Mouse (Mus musculus) embryonic facial prominence, embryonic 11.5 days (tissue): Measurements from ENCODE around the gene Galm. TPM values are rescaled to one million over a fixed set of nuclear protein-coding genes. Genes with fewer than 3 reads are reported as not detected.
"Not testable (repeated sequence)": the region's sequence is repeated elsewhere in the genome, so short reads cannot be mapped to it uniquely, and the experiment has no call there.

Experiments used
- ATAC-seq: fragments of 200-750 bp; cut with Nextera tagmentation; replicated peaks from 2 replicates; pipeline ENCODE4 v1.8.0; 2017; ENCODE audit warnings: low read depth; ENCODE audit not compliant: insufficient number of reproducible peaks, low FRiP score, low TSS enrichment
- DNase-seq: peaks from one replicate; pipeline ENCODE4 v3.0.0-alpha.2; 2015; ENCODE audit warnings: low spot score
- H3K27ac ChIP-seq: fragments of 300-500 bp; sonication (generic); replicated peaks from 2 replicates; pipeline ENCODE4 v1.5.1; 2014; ENCODE audit warnings: mild to moderate bottlenecking, low read depth, low read length, control low read depth
- H3K27me3 ChIP-seq: fragments of 300-500 bp; sonication (generic); 2 replicates; pipeline ENCODE4 v1.6.1; 2014; ENCODE audit warnings: mild to moderate bottlenecking, low read length, moderate library complexity, mixed read lengths; ENCODE audit not compliant: control insufficient read depth, insufficient read depth
- H3K36me3 ChIP-seq: fragments of 300-500 bp; sonication (generic); replicated peaks from 2 replicates; pipeline ENCODE4 v1.6.1; 2014; ENCODE audit warnings: low read depth, mild to moderate bottlenecking, low read length, moderate library complexity, mixed read lengths; ENCODE audit not compliant: control insufficient read depth, insufficient read depth
- H3K4me1 ChIP-seq: fragments of 300-500 bp; sonication (generic); 2 replicates; pipeline ENCODE4 v1.6.1; 2014; ENCODE audit warnings: low read length, mixed read lengths; ENCODE audit not compliant: control insufficient read depth, insufficient read depth
- H3K4me2 ChIP-seq: fragments of 300-500 bp; sonication (generic); 2 replicates; pipeline ENCODE4 v1.6.1; 2014; ENCODE audit warnings: low read depth, mild to moderate bottlenecking, control low read depth, low read length, moderate library complexity
- H3K4me3 ChIP-seq: fragments of 300-500 bp; sonication (generic); 2 replicates; pipeline ENCODE4 v1.5.1; 2014; ENCODE audit warnings: low read depth, low read length, control low read depth
- H3K9ac ChIP-seq: fragments of 300-500 bp; sonication (generic); replicated peaks from 2 replicates; pipeline ENCODE4 v1.6.1; 2014; ENCODE audit warnings: mild to moderate bottlenecking, control low read depth, low read length
- H3K9me3 ChIP-seq: fragments of 300-500 bp; sonication (generic); replicated peaks from 2 replicates; pipeline ENCODE4 v1.6.1; 2016; ENCODE audit warnings: mild to moderate bottlenecking, low read length, inconsistent platforms, mixed read lengths; ENCODE audit not compliant: control insufficient read depth
- WGBS: fragments of 180-500 bp; shearing (Covaris S2); extraction: QIAGEN DNeasy Blood & Tissue Kit; methylation state at CpG from one replicate; pipeline ENCODE4 v1.1.7; 2014; 5-methylcytosine and 5-hydroxymethylcytosine counted together
- polyA plus RNA-seq: library from polyadenylated mRNA; unstranded; fragments of >200 nt; fragmentation: Nextera tagmentation; extraction: Ambion mirVana; gene quantifications from 2 replicates; pipeline ENCODE4 v1.2.1, GENCODE M21; 2014

Galm gene
- polyA plus RNA-seq, 1 experiment from 2014 or later = 22.3 TPM

DNA sequence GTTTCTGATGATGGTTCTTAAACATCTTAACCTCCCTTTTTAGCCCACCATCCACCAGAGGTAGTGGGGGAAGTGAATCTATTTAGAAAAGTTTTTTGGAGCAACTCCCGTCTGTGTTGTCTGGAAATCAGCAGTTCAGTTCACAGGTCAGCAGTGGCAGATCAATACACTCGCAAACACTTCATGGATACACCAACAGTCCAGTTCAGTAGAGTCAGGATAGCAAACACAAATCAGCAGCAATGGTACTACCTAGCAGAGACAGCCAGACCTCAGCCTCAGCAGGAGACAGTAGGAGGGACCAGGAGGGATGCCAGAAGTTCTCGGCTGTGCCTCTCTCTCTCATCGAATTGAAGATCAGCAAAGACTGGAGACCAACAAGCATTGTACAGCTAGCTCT is 44.7 kb downstream of the Galm start:
- ATAC-seq = no peak
- no peak for DNase-seq
- no peaks in the 10 kb centered on the region for H3K9me3 ChIP-seq
- H3K4me3 ChIP-seq = no peak overlapping the region
- H3K36me3 ChIP-seq = no peaks in the 10 kb centered on the region
- H3K4me1 ChIP-seq = peaks cover 3% of the 10 kb centered on the region
- no peak overlapping the region for H3K4me2 ChIP-seq
- no peaks in the 10 kb centered on the region for H3K27me3 ChIP-seq
- 88% methylated on average over 4 of the region's 4 CpGs for WGBS
- no peak overlapping the region for H3K27ac ChIP-seq
- H3K9ac ChIP-seq = no peak overlapping the region

GRCm38 (mm10) chr17:80172761-80173160 is 45.5 kb downstream of the Galm start:
- Histone ChIP-seq H3K4me2 (no peak overlapping the region), H3K9ac (no peak overlapping the region), H3K9me3 (no peaks in the 10 kb centered on the region), H3K36me3 (no peaks in the 10 kb centered on the region), H3K4me1 (peaks cover 3% of the 10 kb centered on the region), H3K27me3 (no peaks in the 10 kb centered on the region), H3K27ac (no peak overlapping the region), H3K4me3 (no peak overlapping the region)
- 87% methylated on average over 5 of the region's 5 CpGs for WGBS
- ATAC-seq (no peak), DNase-seq (no peak)

DNA sequence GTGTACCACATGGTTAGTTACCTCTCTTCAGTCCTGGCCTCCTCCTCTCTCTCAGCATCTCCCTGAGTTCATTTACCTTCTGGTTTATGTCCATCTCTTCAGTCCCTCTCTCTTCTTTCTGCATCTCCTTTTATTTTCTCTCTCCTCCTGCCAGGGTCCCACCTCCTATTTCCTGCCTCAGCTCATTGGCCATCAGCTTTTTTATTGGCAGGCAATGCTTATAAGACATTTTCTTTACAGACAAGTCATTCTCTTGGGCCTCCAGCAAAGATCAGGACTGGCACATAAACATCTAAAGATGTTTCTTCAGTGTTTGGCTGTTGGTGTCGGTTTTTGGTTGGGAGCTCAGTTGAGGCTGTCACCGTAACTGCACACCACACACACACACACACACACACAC is 46.4 kb downstream of the Galm start:
- 89% methylated on average over 2 of the region's 2 CpGs for WGBS
- no peaks in the 10 kb centered on the region for H3K9me3 ChIP-seq
- H3K4me1 ChIP-seq = peaks cover under 1% of the 10 kb centered on the region; the same call in 1 of the 2 replicates
- no peak overlapping the region for H3K9ac ChIP-seq
- no peak for ATAC-seq
- H3K4me2 ChIP-seq = no peak overlapping the region
- no peaks in the 10 kb centered on the region for H3K36me3 ChIP-seq
- H3K27me3 ChIP-seq = no peaks in the 10 kb centered on the region
- no peak overlapping the region for H3K4me3 ChIP-seq
- H3K27ac ChIP-seq = no peak overlapping the region
- DNase-seq = no peak

- 88% methylated on average over 3 of the region's 3 CpGs for WGBS
- DNase-seq = no peak
- ATAC-seq = no peak
These were observed 46.9 kb downstream of the Galm start for GRCm38 (mm10) chr17:80174146-80174545.

DNA sequence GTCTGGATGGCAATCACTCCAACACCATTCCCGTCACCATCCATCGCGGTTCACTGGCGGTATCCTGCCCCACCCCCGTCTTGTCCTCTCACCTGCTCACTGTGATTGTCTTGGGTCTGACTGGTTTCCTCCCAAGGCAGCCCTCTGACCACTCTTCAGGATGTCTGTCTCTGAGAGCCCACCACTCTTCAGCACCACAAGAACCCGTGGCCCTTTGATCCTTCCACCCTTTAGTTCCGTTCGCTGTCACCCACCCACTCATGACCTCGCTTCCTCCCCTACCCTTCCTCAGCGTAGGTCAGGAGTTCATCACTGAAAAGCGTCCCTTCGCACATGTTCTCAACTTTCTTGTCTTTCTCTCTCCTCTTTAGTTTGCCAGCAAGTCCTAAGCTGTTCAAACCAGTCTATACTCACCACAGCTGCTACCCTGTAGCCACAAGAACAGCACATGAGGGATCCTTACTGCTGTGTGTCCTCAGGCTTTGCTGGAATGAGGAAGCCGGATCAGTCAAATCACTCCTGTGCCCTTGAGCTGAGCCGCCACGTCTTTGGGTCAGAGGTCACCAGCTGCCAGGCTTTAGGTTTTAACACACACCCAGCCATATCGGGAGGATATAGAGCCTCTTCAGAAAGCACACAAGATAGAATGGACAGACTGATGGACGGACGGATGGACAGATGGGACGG is 47.6 kb downstream of the Galm start:
- H3K4me1 ChIP-seq = no peaks in the 10 kb centered on the region
- no peak overlapping the region for H3K27ac ChIP-seq
- H3K9ac ChIP-seq = no peak overlapping the region
- H3K27me3 ChIP-seq = no peaks in the 10 kb centered on the region
- no peaks in the 10 kb centered on the region for H3K9me3 ChIP-seq
- H3K36me3 ChIP-seq = no peaks in the 10 kb centered on the region
- DNase-seq = no peak
- no peak overlapping the region for H3K4me2 ChIP-seq
- ATAC-seq = no peak
- WGBS = 63% methylated on average over 19 of the region's 19 CpGs
- no peak overlapping the region for H3K4me3 ChIP-seq

More at GRCm38 (mm10) chr17:80174146-80174545, 46.9 kb downstream of the Galm start:
- H3K4me1 ChIP-seq = no peaks in the 10 kb centered on the region
- H3K36me3 ChIP-seq = no peaks in the 10 kb centered on the region
- no peak overlapping the region for H3K4me3 ChIP-seq
- H3K9ac ChIP-seq = no peak overlapping the region
- no peaks in the 10 kb centered on the region for H3K9me3 ChIP-seq
- no peaks in the 10 kb centered on the region for H3K27me3 ChIP-seq
- H3K27ac ChIP-seq = no peak overlapping the region
- no peak overlapping the region for H3K4me2 ChIP-seq

DNA sequence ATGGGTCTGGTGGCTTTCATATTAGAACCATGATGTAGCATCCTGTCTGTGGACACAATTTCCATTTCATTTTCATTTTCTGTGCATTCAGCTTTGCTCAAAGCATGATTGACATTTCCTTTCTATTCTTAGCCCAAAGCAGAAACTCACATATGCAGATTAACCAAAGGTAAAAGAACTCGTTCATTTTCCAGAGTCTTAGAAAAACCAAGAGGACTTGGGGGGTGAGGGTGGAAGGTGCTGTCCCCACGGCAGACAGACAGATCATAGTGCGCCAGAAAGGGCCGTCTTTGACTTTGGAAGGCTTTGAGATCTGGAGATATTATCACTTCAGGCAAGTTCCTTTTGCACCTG is 48.1 kb downstream of the Galm start:
- no peaks in the 10 kb centered on the region for H3K27me3 ChIP-seq
- no peak overlapping the region for H3K9ac ChIP-seq
- H3K9me3 ChIP-seq = no peaks in the 10 kb centered on the region
- H3K27ac ChIP-seq = no peak overlapping the region
- H3K4me1 ChIP-seq = no peaks in the 10 kb centered on the region
- no peak for DNase-seq
- H3K36me3 ChIP-seq = no peaks in the 10 kb centered on the region
- H3K4me2 ChIP-seq = no peak overlapping the region
- no peak overlapping the region for H3K4me3 ChIP-seq
- WGBS = 74% methylated on average over 4 of the region's 4 CpGs
- no peak for ATAC-seq

DNA sequence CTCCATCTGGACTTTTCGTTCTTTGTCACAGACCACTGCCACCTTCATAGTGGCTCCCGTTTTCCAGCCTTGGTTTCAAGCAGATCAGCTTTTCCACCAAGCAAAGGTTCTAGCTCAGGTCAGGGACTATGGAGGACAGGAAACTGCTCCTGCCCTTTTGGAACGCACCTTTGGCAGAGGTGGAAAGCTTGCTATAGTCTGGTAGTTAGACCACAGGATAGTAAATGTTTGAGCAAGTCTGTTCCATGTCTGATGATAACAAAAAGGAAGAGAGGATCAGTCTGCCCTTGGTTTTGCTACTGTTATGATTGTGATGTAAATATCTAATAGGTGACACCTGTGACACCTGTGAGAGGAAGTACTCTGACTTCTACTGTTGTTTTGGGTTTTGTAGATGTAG is 48.7 kb downstream of the Galm start:
- Histone ChIP-seq H3K36me3 (no peaks in the 10 kb centered on the region), H3K4me1 (no peaks in the 10 kb centered on the region), H3K9ac (no peak overlapping the region), H3K4me2 (no peak overlapping the region), H3K9me3 (no peaks in the 10 kb centered on the region), H3K27ac (no peak overlapping the region), H3K4me3 (no peak overlapping the region), H3K27me3 (no peaks in the 10 kb centered on the region)
- ATAC-seq (no peak), DNase-seq (no peak)
- 94% methylated on average over 3 of the region's 3 CpGs for WGBS

DNA sequence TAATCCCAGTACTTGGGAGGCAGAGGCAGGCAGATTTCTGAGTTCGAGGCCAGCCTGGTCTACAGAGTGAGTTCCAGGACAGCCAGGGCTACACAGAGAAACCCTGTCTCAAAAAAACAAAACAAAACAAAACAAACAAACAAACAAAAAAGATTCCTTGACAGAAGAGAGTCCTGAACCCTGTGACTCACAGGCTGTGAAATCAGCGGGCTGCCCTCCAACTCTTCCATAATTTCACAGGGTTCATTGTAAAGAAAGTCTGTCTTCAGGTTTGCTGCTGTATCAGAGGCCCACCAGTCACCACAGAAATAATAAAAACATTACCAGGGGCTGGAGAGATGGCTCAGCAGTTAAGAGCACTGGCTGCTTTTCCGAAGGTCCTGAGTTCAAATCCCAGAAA is 51.6 kb downstream of the Galm start:
- 94% methylated on average over 3 of the region's 3 CpGs for WGBS

More for the DNA sequence above, 51.6 kb downstream of the Galm start:
- ATAC-seq, H3K36me3 ChIP-seq, H3K9ac ChIP-seq, H3K4me1 ChIP-seq, H3K27me3 ChIP-seq, DNase-seq, H3K4me3 ChIP-seq, H3K4me2 ChIP-seq, H3K27ac ChIP-seq, H3K9me3 ChIP-seq: not testable (repeated sequence)
